Mouse (Mus musculus) lung, embryonic 16.5 days (tissue): ENCODE measurements around the gene Oas1g. TPM values are rescaled to one million over a fixed set of nuclear protein-coding genes. Genes with fewer than 3 reads are reported as not detected.
"Not testable (repeated sequence)": the region's sequence is repeated elsewhere in the genome, so short reads cannot be mapped to it uniquely, and the experiment has no call there.

Experiments
- ATAC-seq: fragments of 200-750 bp; cut with Nextera tagmentation; 2 replicates; pipeline ENCODE4 v1.8.0; 2017; ENCODE audit warnings: low read depth, mild to moderate bottlenecking, moderate library complexity
- H3K27ac ChIP-seq: fragments of 300-500 bp; sonication (generic); 2 replicates; pipeline ENCODE4 v1.5.1; 2014; ENCODE audit warnings: mild to moderate bottlenecking, control low read depth, low read length
- H3K27me3 ChIP-seq: fragments of 300-500 bp; sonication (generic); 2 replicates; pipeline ENCODE4 v1.6.1; 2014; ENCODE audit warnings: low read depth, low read length, mixed read lengths; ENCODE audit not compliant: control insufficient read depth, insufficient read depth
- H3K36me3 ChIP-seq: fragments of 300-500 bp; sonication (generic); 2 replicates; pipeline ENCODE4 v1.6.1; 2014; ENCODE audit warnings: low read length; ENCODE audit not compliant: control insufficient read depth, insufficient read depth
- H3K4me1 ChIP-seq: fragments of 300-500 bp; sonication (generic); replicated peaks from 2 replicates; pipeline ENCODE4 v1.6.1; 2014; ENCODE audit warnings: low read length, mixed read lengths; ENCODE audit not compliant: control insufficient read depth, insufficient read depth
- H3K4me2 ChIP-seq: fragments of 300-500 bp; sonication (generic); 2 replicates; pipeline ENCODE4 v1.6.1; 2014; ENCODE audit warnings: low read depth, low read length, control low read depth
- H3K4me3 ChIP-seq: fragments of 300-500 bp; sonication (generic); 2 replicates; pipeline ENCODE4 v1.5.1; 2014; ENCODE audit warnings: mild to moderate bottlenecking, low read length, control low read depth
- H3K9ac ChIP-seq: fragments of 300-500 bp; sonication (generic); 2 replicates; pipeline ENCODE4 v1.6.1; 2014; ENCODE audit warnings: low read length, control low read depth
- H3K9me3 ChIP-seq: fragments of 300-500 bp; sonication (generic); 2 replicates; pipeline ENCODE4 v1.6.1; 2016; ENCODE audit warnings: low read length; ENCODE audit not compliant: control insufficient read depth
- WGBS: fragments of 180-500 bp; shearing (Covaris S2); extraction: QIAGEN DNeasy Blood & Tissue Kit; methylation state at CpG from one replicate; pipeline ENCODE4 v1.1.7; 2014; 5-methylcytosine and 5-hydroxymethylcytosine counted together
- polyA plus RNA-seq: library from polyadenylated mRNA; unstranded; fragments of >200 nt; fragmentation: Nextera tagmentation; extraction: Ambion mirVana; gene quantifications from 2 replicates; pipeline ENCODE4 v1.2.1, GENCODE M21; 2015

Oas1g gene
- polyA plus RNA-seq, 1 experiment from 2014 or later: 0.20 TPM

- H3K36me3 ChIP-seq: no peaks in the 10 kb centered on the region
- 39% methylated on average over 7 of the region's 7 CpGs for WGBS
- H3K4me3 ChIP-seq: no peak overlapping the region
- H3K4me1 ChIP-seq: no peaks in the 10 kb centered on the region
- H3K9ac ChIP-seq: no peak overlapping the region
- no peaks in the 10 kb centered on the region for H3K9me3 ChIP-seq
- H3K4me2 ChIP-seq: no peak overlapping the region
- H3K27me3 ChIP-seq: no peaks in the 10 kb centered on the region
- ATAC-seq: no peak
- H3K27ac ChIP-seq: no peak overlapping the region
Measured at GRCm38 (mm10) chr5:120908196-120908920, 20.9 kb upstream of the Oas1g start.

GRCm38 (mm10) chr5:120906791-120907733 is 19.6 kb upstream of the Oas1g start, which contains the start of gene Oas1a:
Oas1a (minus strand) TSS chr5:120907521.
- not testable (repeated sequence) for ATAC-seq

GRCm38 (mm10) chr5:120902056-120902455 is 14.6 kb upstream of the Oas1g start:
- H3K9ac ChIP-seq: no peak overlapping the region
- no peak overlapping the region for H3K4me3 ChIP-seq
- 89% methylated on average over 5 of the region's 5 CpGs for WGBS
- no peaks in the 10 kb centered on the region for H3K36me3 ChIP-seq
- H3K4me2 ChIP-seq: no peak overlapping the region
- ATAC-seq: no peak
- no peaks in the 10 kb centered on the region for H3K9me3 ChIP-seq
- H3K4me1 ChIP-seq: no peaks in the 10 kb centered on the region
- no peak overlapping the region for H3K27ac ChIP-seq
- no peaks in the 10 kb centered on the region for H3K27me3 ChIP-seq

More at GRCm38 (mm10) chr5:120906791-120907733, 19.6 kb upstream of the Oas1g start, which contains the start of gene Oas1a:
- H3K27me3 ChIP-seq, H3K9me3 ChIP-seq, H3K27ac ChIP-seq, H3K4me2 ChIP-seq, H3K4me1 ChIP-seq, H3K36me3 ChIP-seq, H3K9ac ChIP-seq, H3K4me3 ChIP-seq: not testable (repeated sequence)
- 37% methylated on average over 7 of the region's 12 CpGs for WGBS

- H3K36me3 ChIP-seq: no peaks in the 10 kb centered on the region
- no peaks in the 10 kb centered on the region for H3K4me1 ChIP-seq
- no peak overlapping the region for H3K27ac ChIP-seq
- ATAC-seq: no peak
- 48% methylated on average over 1 of the region's 1 CpGs for WGBS
- H3K4me2 ChIP-seq: no peak overlapping the region
- no peak overlapping the region for H3K4me3 ChIP-seq
- no peak overlapping the region for H3K9ac ChIP-seq
- no peaks in the 10 kb centered on the region for H3K9me3 ChIP-seq
- no peaks in the 10 kb centered on the region for H3K27me3 ChIP-seq
Measured at GRCm38 (mm10) chr5:120900666-120901065, 13.3 kb upstream of the Oas1g start.

- H3K27me3 ChIP-seq: no peaks in the 10 kb centered on the region
- H3K27ac ChIP-seq: no peak overlapping the region
- H3K36me3 ChIP-seq: no peaks in the 10 kb centered on the region
- ATAC-seq: no peak
- H3K4me3 ChIP-seq: no peak overlapping the region
- H3K9ac ChIP-seq: no peak overlapping the region
- no peak overlapping the region for H3K4me2 ChIP-seq
- H3K9me3 ChIP-seq: no peaks in the 10 kb centered on the region
- no peaks in the 10 kb centered on the region for H3K4me1 ChIP-seq
Measured at GRCm38 (mm10) chr5:120898726-120899125, 11.3 kb upstream of the Oas1g start.

- Histone ChIP-seq H3K9me3 (no peaks in the 10 kb centered on the region), H3K4me2 (no peak overlapping the region), H3K27ac (no peak overlapping the region), H3K4me1 (no peaks in the 10 kb centered on the region), H3K27me3 (no peaks in the 10 kb centered on the region), H3K9ac (no peak overlapping the region), H3K4me3 (no peak overlapping the region), H3K36me3 (no peaks in the 10 kb centered on the region)
- WGBS: 78% methylated on average over 6 of the region's 6 CpGs
- ATAC-seq: no peak
Measured at GRCm38 (mm10) chr5:120898307-120898706, 10.9 kb upstream of the Oas1g start.

GRCm38 (mm10) chr5:120895231-120895900 is 8.0 kb upstream of the Oas1g start:
- Histone ChIP-seq H3K4me1 (no peaks in the 10 kb centered on the region), H3K4me2 (no peak overlapping the region), H3K4me3 (no peak overlapping the region), H3K9me3 (no peaks in the 10 kb centered on the region), H3K27ac (no peak overlapping the region), H3K27me3 (no peaks in the 10 kb centered on the region), H3K36me3 (no peaks in the 10 kb centered on the region), H3K9ac (no peak overlapping the region)
- no peak for ATAC-seq
- 82% methylated on average over 11 of the region's 11 CpGs for WGBS

GRCm38 (mm10) chr5:120894692-120895091 is 7.3 kb upstream of the Oas1g start:
- H3K27ac ChIP-seq, H3K27me3 ChIP-seq, H3K9me3 ChIP-seq, ATAC-seq, H3K4me3 ChIP-seq, H3K36me3 ChIP-seq, H3K4me1 ChIP-seq, H3K4me2 ChIP-seq, H3K9ac ChIP-seq: not testable (repeated sequence)
- WGBS: 72% methylated on average over 2 of the region's 2 CpGs

GRCm38 (mm10) chr5:120893866-120894265 is 6.5 kb upstream of the Oas1g start:
- H3K27ac ChIP-seq, ATAC-seq, H3K9ac ChIP-seq, H3K4me1 ChIP-seq, H3K4me3 ChIP-seq, H3K27me3 ChIP-seq, H3K36me3 ChIP-seq, H3K9me3 ChIP-seq, H3K4me2 ChIP-seq: not testable (repeated sequence)
- WGBS: 93% methylated on average over 4 of the region's 4 CpGs
